Mouse (Mus musculus) kidney, embryonic 16.5 days (tissue): ENCODE measurements around the gene Nr2e3. TPM values are rescaled to one million over a fixed set of nuclear protein-coding genes. Genes with fewer than 3 reads are reported as not detected.

Experiments used
- ATAC-seq: fragments of 200-750 bp; cut with Nextera tagmentation; 2 replicates; pipeline ENCODE4 v1.8.0; 2017; ENCODE audit warnings: moderate TSS enrichment; ENCODE audit not compliant: low FRiP score, low TSS enrichment
- H3K27ac ChIP-seq: fragments of 300-500 bp; sonication (generic); 2 replicates; pipeline ENCODE4 v1.5.1; 2014; ENCODE audit warnings: low read length
- H3K27me3 ChIP-seq: fragments of 300-500 bp; sonication (generic); 2 replicates; pipeline ENCODE4 v1.6.1; 2014; ENCODE audit warnings: low read length, control low read depth, mixed read lengths; ENCODE audit not compliant: insufficient read depth
- H3K36me3 ChIP-seq: fragments of 300-500 bp; sonication (generic); 2 replicates; pipeline ENCODE4 v1.6.1; 2014; ENCODE audit warnings: low read length, control low read depth, mixed read lengths; ENCODE audit not compliant: insufficient read depth
- H3K4me1 ChIP-seq: fragments of 300-500 bp; sonication (generic); 2 replicates; pipeline ENCODE4 v1.6.1; 2014; ENCODE audit warnings: low read length, control low read depth, mixed read lengths; ENCODE audit not compliant: insufficient read depth
- H3K4me2 ChIP-seq: fragments of 300-500 bp; sonication (generic); replicated peaks from 2 replicates; pipeline ENCODE4 v1.6.1; 2014; ENCODE audit warnings: low read depth, low read length
- H3K4me3 ChIP-seq: fragments of 300-500 bp; sonication (generic); 2 replicates; pipeline ENCODE4 v1.5.1; 2014; ENCODE audit warnings: mild to moderate bottlenecking, low read length
- H3K9ac ChIP-seq: fragments of 300-500 bp; sonication (generic); replicated peaks from 2 replicates; pipeline ENCODE4 v1.6.1; 2014; ENCODE audit warnings: low read length
- H3K9me3 ChIP-seq: fragments of 300-500 bp; sonication (generic); 2 replicates; pipeline ENCODE4 v1.6.1; 2016; ENCODE audit warnings: low read length, control low read depth
- WGBS: fragments of 180-500 bp; shearing (Covaris S2); extraction: QIAGEN DNeasy Blood & Tissue Kit; methylation state at CpG from one replicate; pipeline ENCODE4 v1.1.7; 2014; 5-methylcytosine and 5-hydroxymethylcytosine counted together
- polyA plus RNA-seq: library from polyadenylated mRNA; unstranded; fragments of >200 nt; fragmentation: Nextera tagmentation; extraction: Ambion mirVana; gene quantifications from 2 replicates; pipeline ENCODE4 v1.2.1, GENCODE M21; 2015

Nr2e3 gene
- polyA plus RNA-seq, 1 experiment from 2014 or later, result not detected

- WGBS, result 68% methylated on average over 7 of the region's 8 CpGs
- Histone ChIP-seq H3K4me1 (no peaks in the 10 kb centered on the region), H3K9me3 (no peaks in the 10 kb centered on the region), H3K27me3 (no peaks in the 10 kb centered on the region), H3K9ac (no peak overlapping the region), H3K4me2 (no peak overlapping the region), H3K4me3 (no peak overlapping the region), H3K36me3 (no peaks in the 10 kb centered on the region), H3K27ac (no peak overlapping the region)
- no peak for ATAC-seq
Observed at GRCm38 (mm10) chr9:59952515-59953070, 7.9 kb downstream of the Nr2e3 start.

GRCm38 (mm10) chr9:59951943-59952342, 8.5 kb downstream of the Nr2e3 start:
- no peak overlapping the region for H3K4me2 ChIP-seq
- 55% methylated on average over 4 of the region's 4 CpGs for WGBS
- H3K27me3 ChIP-seq, result no peaks in the 10 kb centered on the region
- H3K36me3 ChIP-seq, result no peaks in the 10 kb centered on the region
- no peak for ATAC-seq
- no peak overlapping the region for H3K4me3 ChIP-seq
- H3K9ac ChIP-seq, result no peak overlapping the region
- no peaks in the 10 kb centered on the region for H3K9me3 ChIP-seq
- no peak overlapping the region for H3K27ac ChIP-seq
- no peaks in the 10 kb centered on the region for H3K4me1 ChIP-seq

GRCm38 (mm10) chr9:59951001-59951750, 9.3 kb downstream of the Nr2e3 start:
- no peak for ATAC-seq
- WGBS, result 90% methylated on average over 9 of the region's 9 CpGs
- H3K27me3 ChIP-seq, result no peaks in the 10 kb centered on the region
- no peak overlapping the region for H3K9ac ChIP-seq
- no peaks in the 10 kb centered on the region for H3K4me1 ChIP-seq
- H3K36me3 ChIP-seq, result no peaks in the 10 kb centered on the region
- no peaks in the 10 kb centered on the region for H3K9me3 ChIP-seq
- H3K27ac ChIP-seq, result no peak overlapping the region
- H3K4me3 ChIP-seq, result no peak overlapping the region
- H3K4me2 ChIP-seq, result no peak overlapping the region

- H3K9ac ChIP-seq, result no peak overlapping the region
- no peak overlapping the region for H3K4me3 ChIP-seq
- H3K9me3 ChIP-seq, result no peaks in the 10 kb centered on the region
- H3K4me2 ChIP-seq, result no peak overlapping the region
- no peak overlapping the region for H3K27ac ChIP-seq
- no peaks in the 10 kb centered on the region for H3K36me3 ChIP-seq
- WGBS, result 88% methylated on average over 5 of the region's 5 CpGs
- no peaks in the 10 kb centered on the region for H3K4me1 ChIP-seq
- no peaks in the 10 kb centered on the region for H3K27me3 ChIP-seq
- ATAC-seq, result no peak
Observed at GRCm38 (mm10) chr9:59949981-59950380, 10.5 kb downstream of the Nr2e3 start.

- Histone ChIP-seq H3K4me2 (no peak overlapping the region), H3K9ac (no peak overlapping the region), H3K36me3 (no peaks in the 10 kb centered on the region), H3K4me1 (no peaks in the 10 kb centered on the region), H3K9me3 (no peaks in the 10 kb centered on the region), H3K4me3 (no peak overlapping the region), H3K27me3 (no peaks in the 10 kb centered on the region), H3K27ac (no peak overlapping the region)
- WGBS, result 70% methylated on average over 6 of the region's 6 CpGs
- ATAC-seq, result no peak
Observed at GRCm38 (mm10) chr9:59949511-59949910, 10.9 kb downstream of the Nr2e3 start.

GRCm38 (mm10) chr9:59948691-59949250, 11.7 kb downstream of the Nr2e3 start:
- Histone ChIP-seq H3K4me3 (no peak overlapping the region), H3K9me3 (no peaks in the 10 kb centered on the region), H3K4me2 (no peak overlapping the region), H3K27ac (no peak overlapping the region), H3K36me3 (no peaks in the 10 kb centered on the region), H3K4me1 (no peaks in the 10 kb centered on the region), H3K9ac (no peak overlapping the region), H3K27me3 (no peaks in the 10 kb centered on the region)
- 85% methylated on average over 17 of the region's 17 CpGs for WGBS
- no peak for ATAC-seq

- Histone ChIP-seq H3K4me1 (no peaks in the 10 kb centered on the region), H3K9me3 (no peaks in the 10 kb centered on the region), H3K27ac (no peak overlapping the region), H3K4me2 (no peak overlapping the region), H3K9ac (no peak overlapping the region), H3K36me3 (no peaks in the 10 kb centered on the region), H3K4me3 (no peak overlapping the region), H3K27me3 (no peaks in the 10 kb centered on the region)
- ATAC-seq, result no peak
- 44% methylated on average over 8 of the region's 8 CpGs for WGBS
Observed at GRCm38 (mm10) chr9:59948226-59948625, 12.2 kb downstream of the Nr2e3 start.

GRCm38 (mm10) chr9:59947271-59947670, 13.2 kb downstream of the Nr2e3 start:
- Histone ChIP-seq H3K4me3 (no peak overlapping the region), H3K36me3 (no peaks in the 10 kb centered on the region), H3K4me1 (no peaks in the 10 kb centered on the region), H3K9me3 (no peaks in the 10 kb centered on the region), H3K27me3 (no peaks in the 10 kb centered on the region), H3K4me2 (no peak overlapping the region), H3K9ac (no peak overlapping the region), H3K27ac (no peak overlapping the region)
- ATAC-seq, result no peak
- 82% methylated on average over 8 of the region's 8 CpGs for WGBS

GRCm38 (mm10) chr9:59945241-59945640, 15.2 kb downstream of the Nr2e3 start:
- Histone ChIP-seq H3K4me3 (no peak overlapping the region), H3K27me3 (no peaks in the 10 kb centered on the region), H3K36me3 (no peaks in the 10 kb centered on the region), H3K4me2 (no peak overlapping the region), H3K27ac (no peak overlapping the region), H3K9me3 (no peaks in the 10 kb centered on the region), H3K9ac (no peak overlapping the region), H3K4me1 (peaks cover 7% of the 10 kb centered on the region; the same call in 1 of the 2 replicates)
- no peak for ATAC-seq
- 56% methylated on average over 3 of the region's 3 CpGs for WGBS

GRCm38 (mm10) chr9:59943826-59944225, 16.6 kb downstream of the Nr2e3 start:
- Histone ChIP-seq H3K9ac (no peak overlapping the region), H3K4me1 (peaks cover 7% of the 10 kb centered on the region; the same call in 1 of the 2 replicates), H3K27me3 (no peaks in the 10 kb centered on the region), H3K36me3 (no peaks in the 10 kb centered on the region), H3K4me3 (no peak overlapping the region), H3K27ac (no peak overlapping the region), H3K9me3 (no peaks in the 10 kb centered on the region), H3K4me2 (no peak overlapping the region)
- ATAC-seq, result no peak
- 90% methylated on average over 6 of the region's 6 CpGs for WGBS
